Mouse (Mus musculus) embryo, embryonic 10 days (tissue): ENCODE measurements around the gene Tex26.

Experiments
- DNase-seq: peaks from one replicate; pipeline ENCODE4 v3.0.0-alpha.2; 2015; ENCODE audit warnings: low spot score

Gene Tex26

DNA sequence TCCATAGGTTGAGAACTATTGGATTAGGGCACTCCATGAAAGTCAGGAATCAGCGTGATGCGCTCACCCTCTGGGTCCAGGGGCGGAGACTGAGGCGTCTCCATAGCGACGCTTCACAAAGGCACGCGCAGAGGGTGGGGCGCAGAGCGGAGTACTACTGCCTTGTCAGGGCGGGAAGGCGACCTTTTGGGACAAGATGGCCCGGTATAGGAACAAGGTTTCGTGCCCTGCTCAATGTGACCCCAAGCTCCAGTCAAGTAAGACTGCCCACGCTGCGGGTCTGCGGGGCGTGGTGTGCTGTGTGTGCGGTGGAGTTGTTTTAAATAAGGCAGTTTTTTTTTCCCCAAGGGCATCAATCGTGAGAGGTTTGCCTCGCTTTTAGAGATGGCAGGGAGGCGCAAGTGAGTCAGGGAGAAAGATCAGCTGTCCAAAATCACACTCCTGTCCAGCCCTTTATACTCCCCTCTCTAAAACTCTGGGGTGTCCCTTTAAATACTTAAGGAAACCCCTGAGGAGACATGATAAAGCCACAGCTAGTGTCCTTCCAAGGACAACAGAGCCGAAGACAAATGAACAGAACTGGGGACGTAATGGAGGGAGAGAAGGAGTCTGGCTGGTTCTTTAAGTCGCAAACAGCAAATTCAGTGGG is at the start of gene Tex26:
TSS of gene Tex26 (plus strand) at position 130 of the 649 bp plus-strand sequence.
- peak; percentile 96 for DNase-seq

DNA sequence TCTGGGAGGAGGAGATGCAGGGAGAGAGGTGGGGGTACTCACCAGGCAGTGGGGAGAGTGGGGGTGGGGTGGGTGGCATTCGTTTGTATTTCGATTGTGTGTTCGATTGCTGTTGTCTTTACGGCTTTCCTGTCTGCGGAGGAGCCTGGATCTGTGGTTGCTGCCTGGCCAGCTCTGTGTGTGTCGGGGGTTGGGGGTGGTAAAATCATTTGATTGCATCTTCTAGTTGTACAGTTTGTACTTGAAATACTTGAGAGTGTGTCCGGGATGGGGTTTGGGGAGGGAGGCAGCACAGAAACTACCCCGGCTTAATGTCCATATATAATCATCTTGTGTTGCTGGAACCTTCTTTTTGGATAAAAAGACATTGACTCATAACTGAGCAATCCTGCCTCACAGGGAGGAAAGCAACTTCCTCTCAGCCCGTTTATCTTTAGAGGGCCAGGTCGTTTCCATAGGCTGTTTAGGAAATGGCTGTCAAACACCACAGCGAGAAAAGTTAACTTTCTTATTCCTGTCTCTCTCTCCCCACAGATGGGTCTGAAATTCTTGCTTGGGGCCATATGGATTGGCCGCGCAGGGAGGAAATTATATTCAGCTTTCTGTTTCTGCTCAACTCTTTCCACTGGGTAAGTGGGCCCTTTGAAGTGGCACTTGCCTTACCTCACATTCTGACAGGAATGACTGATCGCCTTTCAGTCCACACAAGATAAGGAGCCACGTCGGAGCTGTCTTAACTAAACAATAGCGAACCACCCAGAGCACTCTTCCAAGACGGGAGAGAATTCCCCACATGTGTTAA is 47.7 kb upstream of the Tex26 start:
- peak; percentile 60 for DNase-seq

DNA sequence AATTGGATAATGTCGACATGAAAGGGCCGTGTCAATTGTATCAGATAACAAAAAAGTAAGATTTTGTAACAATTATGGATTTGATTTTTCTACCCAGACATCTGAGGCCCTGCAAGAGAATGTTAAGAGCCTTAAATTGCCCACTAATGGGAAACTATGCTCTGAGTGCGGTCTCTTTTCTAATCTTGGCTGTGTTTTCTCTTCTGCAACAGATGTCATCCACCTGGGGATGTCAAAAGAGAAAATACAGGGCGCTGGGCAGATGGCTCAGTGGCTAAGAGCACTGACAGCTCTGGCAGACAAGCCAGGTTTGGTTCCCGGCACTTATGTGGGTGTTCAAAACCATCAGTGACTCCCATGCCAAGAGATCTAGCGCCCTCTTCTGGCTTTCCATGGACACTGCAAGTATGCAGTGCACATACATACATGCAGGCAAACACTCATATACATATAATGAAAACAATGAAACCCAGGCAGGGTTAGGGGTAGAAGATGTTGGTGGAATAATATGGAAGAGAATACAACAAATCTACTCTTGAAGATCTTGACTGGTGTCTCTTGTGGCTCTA is 47.0 kb upstream of the Tex26 start:
- no peak for DNase-seq

GRCm38 (mm10) chr5:149401446-149401975 is 37.9 kb upstream of the Tex26 start:
- no peak for DNase-seq

DNA sequence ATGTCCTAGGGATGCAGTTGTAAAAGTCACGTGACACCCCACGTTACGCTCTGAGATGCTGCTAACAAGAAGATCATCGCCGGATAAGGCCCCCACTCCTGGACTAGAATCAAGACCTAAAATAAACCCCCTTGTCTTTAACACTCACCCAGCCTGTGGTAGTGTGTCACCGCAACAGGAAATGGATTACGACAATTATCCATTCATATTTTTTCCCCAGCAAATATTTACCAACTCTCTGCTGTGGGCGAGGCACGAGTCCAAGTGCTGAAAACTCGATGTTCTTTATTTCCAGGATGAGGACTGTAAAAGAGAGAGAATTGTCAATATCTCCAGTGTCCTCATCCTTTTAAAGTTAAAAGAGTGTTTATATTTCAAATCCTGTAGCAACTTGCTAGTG is 37.4 kb upstream of the Tex26 start:
- no peak for DNase-seq

- DNase-seq, result no peak
These were observed 36.1 kb upstream of the Tex26 start for GRCm38 (mm10) chr5:149403386-149403785.

DNA sequence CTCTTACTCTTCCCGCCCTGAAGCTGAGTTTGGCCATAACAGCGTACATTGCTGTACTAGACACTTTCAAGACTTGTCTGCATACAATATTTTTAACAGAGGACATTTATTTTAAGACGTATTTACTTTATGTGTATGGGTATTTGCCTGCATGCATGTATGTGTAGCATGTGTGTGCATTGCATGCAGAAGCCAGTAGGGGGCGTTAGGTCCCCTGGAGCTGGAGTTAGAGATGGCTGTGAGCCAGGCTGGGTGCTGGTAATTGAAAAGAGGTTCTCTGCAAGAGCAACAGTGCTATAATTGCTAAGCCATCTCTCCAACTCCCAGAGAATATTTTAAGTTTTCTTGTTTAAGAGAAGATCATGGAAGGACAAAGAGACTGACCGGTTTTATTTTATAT is 34.8 kb upstream of the Tex26 start:
- no peak for DNase-seq

DNA sequence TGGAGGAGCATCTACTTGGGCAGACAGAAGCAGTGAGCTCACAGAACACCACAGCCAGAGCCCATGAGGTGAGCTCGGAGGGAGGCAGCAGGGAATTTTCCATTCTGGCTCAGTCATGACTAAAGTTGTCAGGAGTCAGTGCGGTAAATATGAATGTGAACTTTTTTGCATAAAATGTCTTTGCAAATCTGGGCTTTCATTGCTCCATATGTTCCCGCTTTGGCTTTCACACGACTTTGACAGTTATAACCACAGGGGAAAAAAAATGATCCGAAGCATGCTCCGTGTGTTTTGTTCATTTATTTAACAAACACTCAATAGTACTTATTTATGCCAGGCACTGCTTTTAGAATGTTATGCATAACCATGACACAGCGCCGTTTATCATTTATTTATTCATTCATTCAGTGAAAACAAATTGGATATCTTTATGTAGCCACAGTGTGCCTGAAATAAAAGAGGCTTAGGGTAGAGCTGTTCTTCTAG is 32.6 kb upstream of the Tex26 start:
- DNase-seq, result no peak

- no peak for DNase-seq
These were observed 30.0 kb upstream of the Tex26 start for GRCm38 (mm10) chr5:149409502-149409901.

DNA sequence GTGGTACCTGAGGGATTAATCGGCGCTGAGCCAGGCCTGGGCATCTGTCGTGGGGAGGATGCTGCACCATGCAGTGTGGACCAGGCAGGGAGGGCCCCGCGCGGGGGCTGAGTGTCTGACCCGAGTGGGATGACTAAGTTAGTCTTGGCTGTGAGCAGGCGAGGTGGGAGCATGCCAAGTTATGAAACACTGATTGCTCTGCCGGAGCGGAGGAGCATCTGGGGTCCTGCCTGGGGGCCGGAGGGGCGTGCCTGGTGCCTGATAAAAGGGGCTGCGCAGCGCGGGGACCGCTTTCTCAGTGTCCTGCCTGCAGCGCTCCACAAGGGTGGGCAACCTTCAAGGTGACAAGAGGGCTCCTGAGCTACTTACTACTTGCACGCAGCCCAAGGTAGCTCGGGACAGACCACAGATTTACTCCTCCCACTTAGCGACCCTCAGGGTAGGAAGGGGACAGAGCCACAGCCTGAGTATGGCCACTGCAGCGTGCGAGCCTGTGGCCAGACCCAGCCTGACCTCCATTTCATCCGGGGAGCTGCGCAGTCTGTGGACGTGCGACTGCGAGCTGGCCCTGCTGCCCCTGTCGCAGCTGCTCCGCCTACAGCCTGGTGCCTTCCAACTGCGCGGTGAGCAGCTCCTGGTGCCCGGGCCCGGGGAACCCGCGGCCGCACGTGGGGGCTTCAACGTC is 27.8 kb upstream of the Tex26 start, which contains the start of gene Medag:
TSS of gene Medag (plus strand) at position 241 of the 685 bp plus-strand sequence.
- peak; percentile 62 for DNase-seq

GRCm38 (mm10) chr5:149412194-149412575 is 27.3 kb upstream of the Tex26 start:
- no peak for DNase-seq

- no peak for DNase-seq
These were observed 26.8 kb upstream of the Tex26 start for GRCm38 (mm10) chr5:149412671-149413070.

DNA sequence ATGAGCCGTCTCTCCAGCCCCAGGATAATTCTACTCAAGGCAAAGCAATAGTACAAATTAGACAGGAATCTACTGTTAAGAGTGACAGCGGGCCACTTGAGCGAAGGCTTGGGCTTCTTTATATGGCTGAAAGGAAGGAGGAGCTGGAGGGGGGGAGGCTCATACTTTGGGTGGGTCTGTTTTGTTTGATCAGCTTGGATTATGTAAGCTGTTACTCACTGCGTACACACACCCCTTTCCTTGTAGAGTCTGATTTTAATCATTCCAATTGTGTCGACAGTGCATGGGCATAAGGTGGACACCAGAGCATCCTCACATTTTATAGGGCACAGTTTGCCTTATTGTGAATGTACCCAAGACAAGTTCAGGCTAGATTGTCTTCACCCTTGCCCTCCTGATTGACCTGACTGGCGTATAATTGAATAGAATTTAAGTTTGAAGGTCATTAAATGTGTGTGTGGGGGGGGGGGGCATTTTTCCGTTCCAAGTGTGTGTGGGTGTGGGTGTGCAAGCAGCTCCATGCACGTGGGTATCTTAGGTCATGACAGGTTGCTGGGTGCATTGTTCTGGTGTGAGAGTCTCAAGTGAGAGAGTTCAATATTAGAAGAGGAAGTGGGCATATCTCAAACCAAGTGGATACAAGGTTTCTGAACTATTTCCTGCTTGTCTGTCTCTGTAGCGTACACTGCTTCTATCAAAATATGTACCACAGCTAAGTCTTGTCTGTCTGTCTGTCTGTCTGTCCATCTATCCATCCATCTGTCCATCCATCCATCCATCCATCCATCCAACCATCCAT is 24.9 kb upstream of the Tex26 start:
- no peak for DNase-seq

GRCm38 (mm10) chr5:149417381-149417780 is 22.1 kb upstream of the Tex26 start:
- DNase-seq, result peak; percentile 25

GRCm38 (mm10) chr5:149426525-149426924 is 12.9 kb upstream of the Tex26 start:
- no peak for DNase-seq

DNA sequence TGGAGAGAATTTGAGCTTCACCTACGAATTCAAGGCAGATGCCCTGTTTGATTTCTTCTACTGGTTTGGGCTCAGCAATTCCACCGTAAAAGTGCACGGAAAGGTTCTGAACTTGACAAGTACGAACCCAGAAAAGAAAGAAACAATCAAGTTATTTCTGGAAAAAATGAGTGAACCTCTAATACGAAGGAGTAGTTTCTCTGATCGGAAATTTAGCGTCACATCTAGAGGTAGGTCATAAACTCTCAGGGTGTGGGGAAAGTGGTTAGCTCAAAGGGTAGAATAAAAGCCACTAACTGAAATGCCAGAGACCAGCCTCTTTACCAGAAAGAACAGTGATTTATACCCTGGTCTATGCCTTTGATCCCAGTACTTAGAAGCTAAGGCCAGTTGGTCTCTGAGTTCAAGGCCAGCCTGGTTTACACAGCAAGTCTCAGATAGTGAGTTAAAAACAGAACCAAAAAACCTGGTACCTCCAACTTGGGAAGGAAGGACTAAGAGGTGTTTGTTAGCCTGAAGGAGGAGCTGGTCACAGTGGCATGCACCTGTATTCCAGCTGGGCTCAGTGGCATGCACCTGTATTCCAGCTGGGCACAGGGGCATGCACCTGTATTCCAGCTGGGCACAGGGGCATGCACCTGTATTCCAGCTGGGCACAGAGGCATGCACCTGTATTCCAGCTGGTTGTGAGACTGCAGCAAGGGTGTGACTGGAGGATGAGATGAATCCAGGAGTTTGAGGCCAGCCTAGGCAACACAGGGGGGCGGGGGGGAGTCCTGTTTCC is 12.0 kb upstream of the Tex26 start:
- no peak for DNase-seq

GRCm38 (mm10) chr5:149428347-149428746 is 11.1 kb upstream of the Tex26 start:
- peak; percentile 74 for DNase-seq

DNA sequence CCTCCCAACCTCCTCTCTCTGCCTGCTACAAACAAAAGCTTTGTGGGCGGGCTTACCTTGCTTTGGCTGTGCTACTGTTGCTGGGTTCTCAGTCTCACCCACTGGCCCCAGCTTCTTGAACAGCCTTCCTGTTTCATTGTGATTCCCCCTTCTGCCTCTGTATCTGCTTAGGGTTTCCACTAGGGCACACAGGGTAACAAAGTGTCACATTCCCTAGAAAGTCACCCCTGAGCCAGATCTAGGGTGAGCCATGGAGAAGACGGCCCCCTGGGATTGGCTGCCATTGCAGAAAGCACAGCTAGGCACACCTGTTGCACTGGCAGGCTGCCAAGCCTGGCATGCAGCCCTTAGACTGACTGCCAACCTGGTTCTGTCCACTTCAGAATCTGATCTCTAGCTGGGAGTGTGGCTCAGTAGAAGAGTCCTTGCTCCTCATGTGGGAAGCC is 10.6 kb upstream of the Tex26 start:
- DNase-seq, result peak; percentile 25

GRCm38 (mm10) chr5:149429541-149429940 is 9.9 kb upstream of the Tex26 start:
- DNase-seq, result no peak

DNA sequence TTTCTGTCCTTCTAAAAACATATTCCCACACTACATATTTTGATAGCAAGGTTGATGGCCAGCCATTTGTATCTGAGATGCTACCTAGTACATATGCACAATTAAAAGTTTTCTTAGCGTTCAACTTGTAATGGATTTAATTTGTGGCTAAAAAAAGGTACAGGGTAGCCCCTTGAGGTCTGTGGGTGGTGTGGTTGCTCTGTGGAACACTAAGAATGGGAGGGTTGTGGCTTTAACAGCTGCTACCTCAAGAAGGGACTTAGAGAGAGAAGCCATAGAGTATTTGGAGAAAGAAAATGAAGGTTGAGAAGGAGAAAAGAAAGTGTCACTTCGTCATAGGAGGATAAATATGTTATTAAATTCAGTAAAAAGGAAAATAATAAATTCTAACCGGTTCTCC is 8.5 kb upstream of the Tex26 start:
- no peak for DNase-seq
